Mouse (Mus musculus) hindbrain, embryonic 13.5 days (tissue): Measurements from ENCODE around the gene Ncan. TPM values are rescaled to one million over a fixed set of nuclear protein-coding genes. Genes with fewer than 3 reads are reported as not detected.

Experiments used
- ATAC-seq: fragments of 200-750 bp; cut with Nextera tagmentation; 2 replicates; pipeline ENCODE4 v1.8.0; 2017; ENCODE audit warnings: moderate TSS enrichment; ENCODE audit not compliant: low FRiP score
- H3K27ac ChIP-seq: fragments of 300-500 bp; sonication (generic); 2 replicates; pipeline ENCODE4 v1.5.1; 2015; ENCODE audit warnings: inconsistent platforms, mild to moderate bottlenecking, moderate library complexity
- H3K27me3 ChIP-seq: fragments of 300-500 bp; sonication (generic); 2 replicates; pipeline ENCODE4 v1.6.1; 2015; ENCODE audit warnings: mild to moderate bottlenecking, inconsistent platforms
- H3K36me3 ChIP-seq: fragments of 300-500 bp; sonication (generic); 2 replicates; pipeline ENCODE4 v1.6.1; 2015; ENCODE audit warnings: mild to moderate bottlenecking, inconsistent platforms
- H3K4me1 ChIP-seq: fragments of 300-500 bp; sonication (generic); replicated peaks from 2 replicates; pipeline ENCODE4 v1.6.1; 2015; ENCODE audit warnings: inconsistent platforms
- H3K4me2 ChIP-seq: fragments of 300-500 bp; sonication (generic); 2 replicates; pipeline ENCODE4 v1.6.1; 2015; ENCODE audit warnings: inconsistent platforms, mild to moderate bottlenecking, moderate library complexity
- H3K4me3 ChIP-seq: fragments of 300-500 bp; sonication (generic); 2 replicates; pipeline ENCODE4 v1.5.1; 2015; ENCODE audit warnings: mild to moderate bottlenecking, inconsistent platforms
- H3K9ac ChIP-seq: fragments of 300-500 bp; sonication (generic); 2 replicates; pipeline ENCODE4 v1.6.1; 2015; ENCODE audit warnings: mild to moderate bottlenecking, inconsistent platforms
- H3K9me3 ChIP-seq: fragments of 300-500 bp; sonication (generic); 2 replicates; pipeline ENCODE4 v1.6.1; 2016; ENCODE audit warnings: inconsistent platforms
- WGBS: fragments of 180-500 bp; shearing (Covaris S2); methylation state at CpG from one replicate; pipeline ENCODE4 v1.1.7; 2015; 5-methylcytosine and 5-hydroxymethylcytosine counted together
- polyA plus RNA-seq: library from polyadenylated mRNA; unstranded; fragments of >200 nt; fragmentation: Nextera tagmentation; extraction: Ambion mirVana; gene quantifications from 2 replicates; pipeline ENCODE4 v1.2.1, GENCODE M21; 2015

Gene Ncan
- polyA plus RNA-seq, 1 experiment from 2014 or later = 128 TPM

GRCm38 (mm10) chr8:70118726-70119700 lies 1.7 kb downstream of the Ncan start:
- peak; percentile 83 for ATAC-seq
- Histone ChIP-seq H3K27ac (peak overlapping the region; percentile 99), H3K9me3 (no peaks in the 10 kb centered on the region), H3K36me3 (peaks cover 21% of the 10 kb centered on the region), H3K27me3 (peaks cover 33% of the 10 kb centered on the region), H3K4me2 (peak overlapping the region; percentile 89), H3K4me3 (peak overlapping the region; percentile 74), H3K4me1 (peaks cover 36% of the 10 kb centered on the region), H3K9ac (peak overlapping the region; percentile 95)
- 3% methylated on average over 17 of the region's 17 CpGs for WGBS

- 10% methylated on average over 9 of the region's 9 CpGs for WGBS
- H3K4me1 ChIP-seq = peaks cover 45% of the 10 kb centered on the region
- peaks cover 35% of the 10 kb centered on the region for H3K36me3 ChIP-seq
- no peak for ATAC-seq
- peak overlapping the region; percentile 89 for H3K4me2 ChIP-seq
- H3K4me3 ChIP-seq = peak overlapping the region; percentile 74
- H3K27me3 ChIP-seq = peaks cover 39% of the 10 kb centered on the region
- H3K9ac ChIP-seq = peak overlapping the region; percentile 95
- H3K27ac ChIP-seq = no peak overlapping the region
- no peaks in the 10 kb centered on the region for H3K9me3 ChIP-seq
Observed at GRCm38 (mm10) chr8:70117611-70118010, 3.1 kb downstream of the Ncan start.

- Histone ChIP-seq H3K4me1 (peaks cover 52% of the 10 kb centered on the region), H3K27ac (no peak overlapping the region), H3K9ac (0 out of 2 replicates have a peak overlapping the region, but pooled peaks have one; percentile 25), H3K4me3 (no peak overlapping the region), H3K9me3 (no peaks in the 10 kb centered on the region), H3K27me3 (peaks cover 45% of the 10 kb centered on the region), H3K4me2 (no peak overlapping the region), H3K36me3 (peaks cover 62% of the 10 kb centered on the region)
- 75% methylated on average over 13 of the region's 13 CpGs for WGBS
- no peak for ATAC-seq
Observed at GRCm38 (mm10) chr8:70114892-70115291, 5.8 kb downstream of the Ncan start.

- Histone ChIP-seq H3K4me1 (peaks cover 54% of the 10 kb centered on the region), H3K4me3 (no peak overlapping the region), H3K4me2 (no peak overlapping the region), H3K36me3 (peaks cover 66% of the 10 kb centered on the region), H3K27me3 (peaks cover 45% of the 10 kb centered on the region), H3K9ac (0 out of 2 replicates have a peak overlapping the region, but pooled peaks have one; percentile 25), H3K27ac (no peak overlapping the region), H3K9me3 (no peaks in the 10 kb centered on the region)
- ATAC-seq = no peak
- 27% methylated on average over 6 of the region's 6 CpGs for WGBS
Observed at GRCm38 (mm10) chr8:70114488-70114887, 6.2 kb downstream of the Ncan start.

GRCm38 (mm10) chr8:70112401-70113016 lies 8.2 kb downstream of the Ncan start:
- 9% methylated on average over 43 of the region's 43 CpGs for WGBS
- no peak for ATAC-seq
- peak overlapping the region; percentile 15; the same call in 1 of the 2 replicates for H3K4me2 ChIP-seq

GRCm38 (mm10) chr8:70111192-70111795 lies 9.4 kb downstream of the Ncan start:
- no peak overlapping the region for H3K4me2 ChIP-seq
- H3K9ac ChIP-seq = no peak overlapping the region
- H3K36me3 ChIP-seq = peaks cover 98% of the 10 kb centered on the region
- H3K9me3 ChIP-seq = no peaks in the 10 kb centered on the region
- no peak for ATAC-seq
- H3K27ac ChIP-seq = no peak overlapping the region
- peaks cover 41% of the 10 kb centered on the region for H3K4me1 ChIP-seq
- no peak overlapping the region for H3K4me3 ChIP-seq
- peaks cover 42% of the 10 kb centered on the region for H3K27me3 ChIP-seq
- WGBS = 61% methylated on average over 23 of the region's 23 CpGs

More at GRCm38 (mm10) chr8:70112401-70113016, 8.2 kb downstream of the Ncan start:
- peaks cover 45% of the 10 kb centered on the region for H3K27me3 ChIP-seq
- peak overlapping the region; percentile 4; the same call in 1 of the 2 replicates for H3K4me3 ChIP-seq
- peaks cover 46% of the 10 kb centered on the region for H3K4me1 ChIP-seq
- H3K9me3 ChIP-seq = no peaks in the 10 kb centered on the region
- no peak overlapping the region for H3K27ac ChIP-seq
- H3K9ac ChIP-seq = 0 out of 2 replicates have a peak overlapping the region, but pooled peaks have one; percentile 51
- peaks cover 86% of the 10 kb centered on the region for H3K36me3 ChIP-seq

- Histone ChIP-seq H3K4me1 (peaks cover 41% of the 10 kb centered on the region), H3K4me2 (no peak overlapping the region), H3K27me3 (peaks cover 35% of the 10 kb centered on the region), H3K36me3 (peaks cover 98% of the 10 kb centered on the region), H3K9ac (no peak overlapping the region), H3K27ac (no peak overlapping the region), H3K4me3 (no peak overlapping the region), H3K9me3 (no peaks in the 10 kb centered on the region)
- ATAC-seq = no peak
- 89% methylated on average over 2 of the region's 2 CpGs for WGBS
Observed at GRCm38 (mm10) chr8:70110451-70110850, 10.2 kb downstream of the Ncan start.

- H3K4me1 ChIP-seq = peaks cover 20% of the 10 kb centered on the region
- no peak overlapping the region for H3K4me2 ChIP-seq
- H3K36me3 ChIP-seq = peaks cover 88% of the 10 kb centered on the region
- H3K27ac ChIP-seq = no peak overlapping the region
- H3K27me3 ChIP-seq = no peaks in the 10 kb centered on the region
- H3K4me3 ChIP-seq = no peak overlapping the region
- H3K9ac ChIP-seq = no peak overlapping the region
- no peaks in the 10 kb centered on the region for H3K9me3 ChIP-seq
- no peak for ATAC-seq
- 80% methylated on average over 7 of the region's 7 CpGs for WGBS
Observed at GRCm38 (mm10) chr8:70104922-70105321, 15.8 kb downstream of the Ncan start.

GRCm38 (mm10) chr8:70104506-70104905 lies 16.2 kb downstream of the Ncan start:
- H3K9ac ChIP-seq = no peak overlapping the region
- 14% methylated on average over 6 of the region's 6 CpGs for WGBS

GRCm38 (mm10) chr8:70100241-70100640 lies 20.4 kb downstream of the Ncan start:
- WGBS = 87% methylated on average over 8 of the region's 8 CpGs
- Histone ChIP-seq H3K4me2 (no peak overlapping the region), H3K27me3 (no peaks in the 10 kb centered on the region), H3K9me3 (no peaks in the 10 kb centered on the region; the same call in 1 of the 2 replicates), H3K4me1 (peaks cover 10% of the 10 kb centered on the region), H3K36me3 (peaks cover 92% of the 10 kb centered on the region), H3K9ac (no peak overlapping the region), H3K27ac (no peak overlapping the region), H3K4me3 (no peak overlapping the region)
- no peak for ATAC-seq

More at GRCm38 (mm10) chr8:70104506-70104905, 16.2 kb downstream of the Ncan start:
- Histone ChIP-seq H3K27ac (no peak overlapping the region), H3K36me3 (peaks cover 88% of the 10 kb centered on the region), H3K4me3 (no peak overlapping the region), H3K4me1 (peaks cover 18% of the 10 kb centered on the region), H3K27me3 (no peaks in the 10 kb centered on the region), H3K4me2 (no peak overlapping the region), H3K9me3 (no peaks in the 10 kb centered on the region)
- ATAC-seq = peak; percentile 23; the same call in 1 of the 2 replicates

- no peak overlapping the region for H3K4me2 ChIP-seq
- ATAC-seq = no peak
- H3K4me3 ChIP-seq = no peak overlapping the region
- H3K36me3 ChIP-seq = peaks cover 98% of the 10 kb centered on the region
- H3K9ac ChIP-seq = no peak overlapping the region
- no peaks in the 10 kb centered on the region for H3K27me3 ChIP-seq
- H3K27ac ChIP-seq = no peak overlapping the region
- H3K4me1 ChIP-seq = peaks cover under 1% of the 10 kb centered on the region; the same call in 1 of the 2 replicates
- no peaks in the 10 kb centered on the region; the same call in 1 of the 2 replicates for H3K9me3 ChIP-seq
- WGBS = 83% methylated on average over 8 of the region's 8 CpGs
Observed at GRCm38 (mm10) chr8:70099276-70099675, 21.4 kb downstream of the Ncan start.

- H3K9me3 ChIP-seq = no peaks in the 10 kb centered on the region
- no peak overlapping the region for H3K4me2 ChIP-seq
- peaks cover 27% of the 10 kb centered on the region for H3K4me1 ChIP-seq
- ATAC-seq = no peak
- no peak overlapping the region for H3K9ac ChIP-seq
- no peak overlapping the region for H3K27ac ChIP-seq
- H3K27me3 ChIP-seq = peaks cover 27% of the 10 kb centered on the region
- WGBS = 69% methylated on average over 8 of the region's 8 CpGs
- H3K4me3 ChIP-seq = no peak overlapping the region
- H3K36me3 ChIP-seq = peaks cover 46% of the 10 kb centered on the region
Observed at GRCm38 (mm10) chr8:70092786-70093185, 27.9 kb downstream of the Ncan start.
